Mouse (Mus musculus): ENCODE measurements around the gene Nudt16l1. TPM values are rescaled to one million over a fixed set of nuclear protein-coding genes. Genes with fewer than 3 reads are reported as not detected.

The Nudt16l1 gene
- polyA plus RNA-seq, 1 experiment from 2014 or later: 155 TPM

DNA sequence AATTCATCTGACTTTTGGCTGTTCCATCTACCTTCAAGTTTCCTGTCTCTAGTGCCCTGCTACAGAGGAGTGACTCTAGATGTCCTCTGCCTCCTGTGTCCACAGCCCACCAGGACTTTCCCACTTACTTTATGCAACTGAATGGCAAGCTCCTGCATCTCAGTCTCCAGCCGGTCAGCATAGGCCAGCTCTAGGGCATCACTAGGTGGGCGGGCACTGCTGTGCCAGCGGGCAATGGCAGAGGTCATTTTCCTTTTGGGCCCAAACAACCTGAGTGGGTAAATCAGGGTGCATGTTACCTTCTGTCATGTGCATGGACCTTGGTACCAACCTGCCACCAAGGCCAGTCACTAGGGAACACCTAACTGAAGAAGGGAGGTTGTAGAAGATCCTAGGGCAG lies 4.9 kb downstream of the Nudt16l1 start:
- H3K27me3 ChIP-seq (ENCODE audit: control insufficient read depth, insufficient read depth, low read length): no peaks in the 10 kb centered on the region
- WGBS: 93% methylated on average over 3 of the region's 3 CpGs
- H3K36me3 ChIP-seq (replicated peaks; ENCODE audit: control insufficient read depth, insufficient read depth, low read depth, low read length): peaks cover 11% of the 10 kb centered on the region
- peaks cover 5% of the 10 kb centered on the region; the same call in 1 of the 2 replicates for H3K4me1 ChIP-seq (ENCODE audit: control insufficient read depth, insufficient read depth, low read length)
- no peak overlapping the region for H3K4me3 ChIP-seq (ENCODE audit: low read depth, low read length)
- H3K9ac ChIP-seq (replicated peaks; ENCODE audit: low read length): no peak overlapping the region
- no peak overlapping the region for H3K27ac ChIP-seq (replicated peaks; ENCODE audit: low read depth, low read length)
- DNase-seq (ENCODE audit: low spot score): no peak
- no peaks in the 10 kb centered on the region for H3K9me3 ChIP-seq (replicated peaks; ENCODE audit: control insufficient read depth, low read length)
- ATAC-seq (replicated peaks; ENCODE audit: insufficient number of reproducible peaks, low FRiP score, low TSS enrichment, low read depth): no peak
- no peak overlapping the region for H3K4me2 ChIP-seq (ENCODE audit: low read depth, low read length)

DNA sequence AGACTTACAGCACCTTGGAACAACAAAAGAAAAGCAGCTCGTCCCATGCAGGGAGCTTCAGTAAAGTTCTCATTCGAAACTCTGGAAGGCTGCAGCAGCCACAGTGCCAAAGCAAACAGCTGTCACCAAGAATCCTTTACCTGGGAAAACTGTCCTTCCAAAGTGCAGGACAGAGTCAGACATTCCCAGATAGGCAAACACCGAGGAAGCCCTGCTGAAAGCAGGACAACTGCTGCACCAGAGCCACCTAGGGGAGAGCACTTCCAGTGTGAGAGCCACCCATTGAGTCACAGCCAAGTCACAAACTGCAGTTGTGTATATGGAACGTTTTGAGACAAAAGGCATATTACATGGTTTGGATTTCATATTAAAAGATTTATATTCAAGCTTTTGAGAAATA lies 6.9 kb downstream of the Nudt16l1 start:
- ATAC-seq (replicated peaks; ENCODE audit: insufficient number of reproducible peaks, low FRiP score, low TSS enrichment, low read depth) (no peak), DNase-seq (ENCODE audit: low spot score) (no peak)
- Histone ChIP-seq H3K4me3 (ENCODE audit: low read depth, low read length) (no peak overlapping the region), H3K36me3 (replicated peaks; ENCODE audit: control insufficient read depth, insufficient read depth, low read depth, low read length) (peaks cover 11% of the 10 kb centered on the region), H3K4me1 (ENCODE audit: control insufficient read depth, insufficient read depth, low read length) (no peaks in the 10 kb centered on the region), H3K9me3 (replicated peaks; ENCODE audit: control insufficient read depth, low read length) (no peaks in the 10 kb centered on the region), H3K27ac (replicated peaks; ENCODE audit: low read depth, low read length) (no peak overlapping the region), H3K9ac (replicated peaks; ENCODE audit: low read length) (no peak overlapping the region), H3K27me3 (ENCODE audit: control insufficient read depth, insufficient read depth, low read length) (no peaks in the 10 kb centered on the region), H3K4me2 (ENCODE audit: low read depth, low read length) (no peak overlapping the region)
- WGBS: 74% methylated on average over 4 of the region's 4 CpGs

DNA sequence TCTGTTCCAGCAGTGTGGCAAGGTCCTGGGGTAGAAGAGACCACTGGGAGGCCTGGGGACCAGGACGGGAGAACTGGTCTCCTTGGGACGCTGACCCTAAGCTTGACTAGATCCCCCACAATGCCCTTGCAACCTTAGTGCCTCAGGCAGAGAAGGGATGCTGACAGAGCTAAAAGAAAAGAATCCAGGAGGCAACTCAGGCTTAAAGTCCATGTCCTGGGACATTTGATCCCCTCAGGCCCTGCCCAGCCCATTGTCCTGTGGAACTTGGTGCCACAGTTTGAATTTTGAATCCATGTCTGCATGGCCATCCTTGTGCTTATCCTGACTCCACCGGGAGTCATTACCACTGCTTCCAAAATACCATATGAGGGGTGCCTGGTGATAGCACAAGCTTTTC lies 7.6 kb downstream of the Nudt16l1 start:
- H3K27ac ChIP-seq (replicated peaks; ENCODE audit: low read depth, low read length): no peak overlapping the region
- H3K4me2 ChIP-seq (ENCODE audit: low read depth, low read length): no peak overlapping the region
- H3K4me3 ChIP-seq (ENCODE audit: low read depth, low read length): no peak overlapping the region
- H3K9ac ChIP-seq (replicated peaks; ENCODE audit: low read length): no peak overlapping the region
- H3K36me3 ChIP-seq (replicated peaks; ENCODE audit: control insufficient read depth, insufficient read depth, low read depth, low read length): peaks cover 11% of the 10 kb centered on the region
- no peak for ATAC-seq (replicated peaks; ENCODE audit: insufficient number of reproducible peaks, low FRiP score, low TSS enrichment, low read depth)
- no peaks in the 10 kb centered on the region for H3K4me1 ChIP-seq (ENCODE audit: control insufficient read depth, insufficient read depth, low read length)
- H3K27me3 ChIP-seq (ENCODE audit: control insufficient read depth, insufficient read depth, low read length): no peaks in the 10 kb centered on the region
- H3K9me3 ChIP-seq (replicated peaks; ENCODE audit: control insufficient read depth, low read length): no peaks in the 10 kb centered on the region
- no peak for DNase-seq (ENCODE audit: low spot score)
- 92% methylated on average over 3 of the region's 3 CpGs for WGBS

DNA sequence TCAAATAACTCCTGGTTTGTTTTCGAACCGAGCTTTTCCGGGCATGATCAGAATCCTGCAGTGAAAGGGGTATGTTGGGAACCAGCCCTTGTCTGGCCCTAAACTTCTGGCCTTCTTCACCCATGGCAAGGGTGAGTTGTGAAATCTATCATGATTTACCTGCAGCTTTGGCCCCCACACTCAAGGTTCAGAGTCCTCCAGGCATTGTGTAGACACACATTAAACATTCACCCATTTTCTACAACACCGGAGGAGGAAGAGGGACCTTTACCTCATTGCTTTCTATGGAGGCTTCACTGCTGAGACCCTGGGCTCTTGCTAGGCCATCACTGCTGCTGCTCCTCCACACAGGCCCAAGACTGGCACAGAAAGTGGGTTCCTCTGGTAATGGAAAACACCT lies 8.8 kb downstream of the Nudt16l1 start:
- no peak overlapping the region for H3K4me2 ChIP-seq (ENCODE audit: low read depth, low read length)
- H3K27ac ChIP-seq (replicated peaks; ENCODE audit: low read depth, low read length): no peak overlapping the region
- H3K36me3 ChIP-seq (replicated peaks; ENCODE audit: control insufficient read depth, insufficient read depth, low read depth, low read length): peaks cover 9% of the 10 kb centered on the region
- H3K4me1 ChIP-seq (ENCODE audit: control insufficient read depth, insufficient read depth, low read length): no peaks in the 10 kb centered on the region
- H3K4me3 ChIP-seq (ENCODE audit: low read depth, low read length): no peak overlapping the region
- no peak for ATAC-seq (replicated peaks; ENCODE audit: insufficient number of reproducible peaks, low FRiP score, low TSS enrichment, low read depth)
- H3K9ac ChIP-seq (replicated peaks; ENCODE audit: low read length): no peak overlapping the region
- no peaks in the 10 kb centered on the region for H3K27me3 ChIP-seq (ENCODE audit: control insufficient read depth, insufficient read depth, low read length)
- 92% methylated on average over 4 of the region's 4 CpGs for WGBS
- no peaks in the 10 kb centered on the region for H3K9me3 ChIP-seq (replicated peaks; ENCODE audit: control insufficient read depth, low read length)
- no peak for DNase-seq (ENCODE audit: low spot score)

DNA sequence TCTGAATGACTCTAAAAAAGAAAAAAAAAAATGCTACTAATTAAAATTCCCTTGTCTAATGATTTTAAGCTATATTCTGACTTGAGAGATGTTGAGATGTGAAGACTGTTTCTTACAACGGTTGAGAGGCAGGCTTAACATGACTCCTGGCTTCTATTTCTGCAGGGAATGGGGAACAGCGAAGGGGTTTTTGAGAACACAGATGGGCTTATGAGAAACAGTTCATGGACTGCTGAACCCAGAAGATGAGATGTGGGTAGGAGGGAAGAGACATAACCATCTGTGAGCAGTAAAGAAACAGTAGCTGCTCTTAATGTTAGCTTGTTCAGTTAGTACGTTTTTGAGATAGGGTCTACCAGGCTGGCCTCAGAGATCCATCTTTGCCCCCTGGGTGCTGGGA lies 18.0 kb downstream of the Nudt16l1 start:
- no peaks in the 10 kb centered on the region for H3K27me3 ChIP-seq (ENCODE audit: control insufficient read depth, insufficient read depth, low read length)
- no peak overlapping the region for H3K4me2 ChIP-seq (ENCODE audit: low read depth, low read length)
- 90% methylated on average over 3 of the region's 3 CpGs for WGBS
- no peak for DNase-seq (ENCODE audit: low spot score)
- H3K4me1 ChIP-seq (ENCODE audit: control insufficient read depth, insufficient read depth, low read length): no peaks in the 10 kb centered on the region
- no peak for ATAC-seq (replicated peaks; ENCODE audit: insufficient number of reproducible peaks, low FRiP score, low TSS enrichment, low read depth)
- H3K9ac ChIP-seq (replicated peaks; ENCODE audit: low read length): no peak overlapping the region
- no peak overlapping the region for H3K27ac ChIP-seq (replicated peaks; ENCODE audit: low read depth, low read length)
- H3K36me3 ChIP-seq (replicated peaks; ENCODE audit: control insufficient read depth, insufficient read depth, low read depth, low read length): peaks cover 4% of the 10 kb centered on the region
- no peaks in the 10 kb centered on the region for H3K9me3 ChIP-seq (replicated peaks; ENCODE audit: control insufficient read depth, low read length)
- H3K4me3 ChIP-seq (ENCODE audit: low read depth, low read length): no peak overlapping the region

DNA sequence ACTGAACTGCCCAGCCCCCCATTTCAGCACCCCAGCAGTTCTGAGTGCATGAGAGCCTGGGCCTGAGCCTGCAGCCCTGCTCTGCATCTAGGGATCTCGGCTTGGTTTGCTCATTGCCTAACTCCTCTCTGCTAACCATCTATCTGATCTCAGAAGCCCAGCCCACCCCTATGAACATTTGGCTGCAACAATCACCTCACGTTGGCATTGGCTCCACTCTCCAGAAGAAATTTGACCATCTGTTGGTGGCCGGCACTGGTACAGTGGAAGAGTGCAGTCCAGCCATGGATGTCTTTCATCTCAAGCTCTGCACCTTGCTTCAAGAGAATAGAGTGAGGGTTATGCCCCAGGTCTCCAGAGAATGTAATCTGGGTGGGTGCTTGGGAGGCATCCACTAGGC lies 18.9 kb downstream of the Nudt16l1 start:
- no peak overlapping the region for H3K27ac ChIP-seq (replicated peaks; ENCODE audit: low read depth, low read length)
- H3K27me3 ChIP-seq (ENCODE audit: control insufficient read depth, insufficient read depth, low read length): no peaks in the 10 kb centered on the region
- no peak for DNase-seq (ENCODE audit: low spot score)
- no peak overlapping the region for H3K4me2 ChIP-seq (ENCODE audit: low read depth, low read length)
- H3K4me3 ChIP-seq (ENCODE audit: low read depth, low read length): no peak overlapping the region
- 92% methylated on average over 3 of the region's 3 CpGs for WGBS
- H3K4me1 ChIP-seq (ENCODE audit: control insufficient read depth, insufficient read depth, low read length): no peaks in the 10 kb centered on the region
- ATAC-seq (replicated peaks; ENCODE audit: insufficient number of reproducible peaks, low FRiP score, low TSS enrichment, low read depth): no peak
- H3K9ac ChIP-seq (replicated peaks; ENCODE audit: low read length): no peak overlapping the region
- no peaks in the 10 kb centered on the region for H3K9me3 ChIP-seq (replicated peaks; ENCODE audit: control insufficient read depth, low read length)
- peaks cover 2% of the 10 kb centered on the region for H3K36me3 ChIP-seq (replicated peaks; ENCODE audit: control insufficient read depth, insufficient read depth, low read depth, low read length)

DNA sequence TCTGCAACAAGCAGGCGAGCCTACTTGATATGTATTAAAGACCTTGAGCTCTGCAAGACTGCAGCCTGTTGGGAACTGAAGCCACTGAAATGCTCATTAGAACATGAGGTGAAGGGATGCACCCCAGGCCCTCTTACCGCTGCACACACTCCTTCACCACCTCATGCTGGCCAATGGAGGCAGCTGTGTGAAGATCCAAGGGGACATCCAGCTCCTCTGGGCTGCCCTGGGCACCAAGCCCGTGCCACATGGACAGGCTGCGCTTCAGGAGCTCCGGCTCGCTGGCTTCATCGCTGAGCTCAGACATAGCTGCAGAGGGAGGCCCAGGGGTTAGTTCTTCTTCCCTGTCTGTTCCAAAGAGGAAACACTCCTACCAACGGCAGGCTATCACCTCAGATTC lies 21.7 kb downstream of the Nudt16l1 start:
- H3K27me3 ChIP-seq (ENCODE audit: control insufficient read depth, insufficient read depth, low read length): no peaks in the 10 kb centered on the region
- H3K27ac ChIP-seq (replicated peaks; ENCODE audit: low read depth, low read length): no peak overlapping the region
- H3K4me1 ChIP-seq (ENCODE audit: control insufficient read depth, insufficient read depth, low read length): no peaks in the 10 kb centered on the region; the same call in 1 of the 2 replicates
- 79% methylated on average over 8 of the region's 8 CpGs for WGBS
- H3K36me3 ChIP-seq (replicated peaks; ENCODE audit: control insufficient read depth, insufficient read depth, low read depth, low read length): no peaks in the 10 kb centered on the region; the same call in 1 of the 2 replicates
- no peak overlapping the region for H3K4me3 ChIP-seq (ENCODE audit: low read depth, low read length)
- no peak for ATAC-seq (replicated peaks; ENCODE audit: insufficient number of reproducible peaks, low FRiP score, low TSS enrichment, low read depth)
- H3K4me2 ChIP-seq (ENCODE audit: low read depth, low read length): no peak overlapping the region
- no peak for DNase-seq (ENCODE audit: low spot score)
- H3K9ac ChIP-seq (replicated peaks; ENCODE audit: low read length): no peak overlapping the region
- H3K9me3 ChIP-seq (replicated peaks; ENCODE audit: control insufficient read depth, low read length): no peaks in the 10 kb centered on the region

DNA sequence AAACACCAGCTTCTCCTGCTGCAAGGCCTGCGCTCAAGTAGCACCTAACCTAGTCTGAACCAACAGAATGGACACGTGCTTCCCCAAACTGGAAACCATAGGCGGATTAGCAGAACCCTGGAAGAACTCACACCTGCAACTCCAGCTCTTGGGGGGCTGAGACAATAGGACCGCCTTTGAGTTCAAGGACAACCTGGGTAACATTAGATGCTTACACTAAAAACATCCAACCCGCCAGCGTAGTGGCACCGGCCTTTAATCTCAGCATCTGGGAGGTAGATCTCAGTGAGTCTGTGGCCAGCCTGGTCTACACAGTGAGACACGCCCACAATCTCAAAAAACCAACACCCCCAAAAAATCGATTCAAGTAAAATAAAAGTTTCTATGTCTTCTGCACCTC lies 24.8 kb downstream of the Nudt16l1 start:
- 47% methylated on average over 9 of the region's 9 CpGs for WGBS
- Histone ChIP-seq H3K4me2 (ENCODE audit: low read depth, low read length) (peak overlapping the region; percentile 71), H3K27me3 (ENCODE audit: control insufficient read depth, insufficient read depth, low read length) (no peaks in the 10 kb centered on the region), H3K4me1 (ENCODE audit: control insufficient read depth, insufficient read depth, low read length) (no peaks in the 10 kb centered on the region; the same call in 1 of the 2 replicates), H3K4me3 (ENCODE audit: low read depth, low read length) (peak overlapping the region; percentile 80), H3K9me3 (replicated peaks; ENCODE audit: control insufficient read depth, low read length) (no peaks in the 10 kb centered on the region), H3K36me3 (replicated peaks; ENCODE audit: control insufficient read depth, insufficient read depth, low read depth, low read length) (no peaks in the 10 kb centered on the region; the same call in 1 of the 2 replicates), H3K27ac (replicated peaks; ENCODE audit: low read depth, low read length) (no peak overlapping the region), H3K9ac (replicated peaks; ENCODE audit: low read length) (peak overlapping the region; percentile 75)
- ATAC-seq (replicated peaks; ENCODE audit: insufficient number of reproducible peaks, low FRiP score, low TSS enrichment, low read depth) (no peak), DNase-seq (ENCODE audit: low spot score) (peak; percentile 5)
